Mouse (Mus musculus) embryonic facial prominence, embryonic 14.5 days (tissue): Measurements from ENCODE around the gene Rassf7. TPM values are rescaled to one million over a fixed set of nuclear protein-coding genes. Genes with fewer than 3 reads are reported as not detected.

Source experiments
- ATAC-seq: fragments of 200-750 bp; cut with Nextera tagmentation; 2 replicates; pipeline ENCODE4 v1.8.0; 2017; ENCODE audit warnings: low read depth, moderate number of reproducible peaks, moderate TSS enrichment
- DNase-seq: peaks from one replicate; pipeline ENCODE4 v3.0.0-alpha.2; 2015; ENCODE audit warnings: low spot score
- H3K27ac ChIP-seq: fragments of 300-500 bp; sonication (generic); replicated peaks from 2 replicates; pipeline ENCODE4 v1.5.1; 2014; ENCODE audit warnings: low read depth, mild to moderate bottlenecking, low read length, moderate library complexity
- H3K27me3 ChIP-seq: fragments of 300-500 bp; sonication (generic); replicated peaks from 2 replicates; pipeline ENCODE4 v1.6.1; 2014; ENCODE audit warnings: low read length; ENCODE audit not compliant: control insufficient read depth, insufficient read depth
- H3K36me3 ChIP-seq: fragments of 300-500 bp; sonication (generic); 2 replicates; pipeline ENCODE4 v1.6.1; 2014; ENCODE audit warnings: low read length, mixed read lengths; ENCODE audit not compliant: control insufficient read depth, insufficient read depth
- H3K4me1 ChIP-seq: fragments of 300-500 bp; sonication (generic); 2 replicates; pipeline ENCODE4 v1.6.1; 2014; ENCODE audit warnings: antibody characterized with exemption, low read length; ENCODE audit not compliant: control insufficient read depth, insufficient read depth
- H3K4me2 ChIP-seq: fragments of 300-500 bp; sonication (generic); 2 replicates; pipeline ENCODE4 v1.6.1; 2014; ENCODE audit warnings: low read depth, mild to moderate bottlenecking, low read length, moderate library complexity, mixed read lengths
- H3K4me3 ChIP-seq: fragments of 300-500 bp; sonication (generic); 2 replicates; pipeline ENCODE4 v1.5.1; 2014; ENCODE audit warnings: low read depth, mild to moderate bottlenecking, low read length
- H3K9ac ChIP-seq: fragments of 300-500 bp; sonication (generic); 2 replicates; pipeline ENCODE4 v1.6.1; 2014; ENCODE audit warnings: low read depth, mild to moderate bottlenecking, low read length, moderate library complexity, mixed read lengths
- H3K9me3 ChIP-seq: fragments of 300-500 bp; sonication (generic); 2 replicates; pipeline ENCODE4 v1.6.1; 2016; ENCODE audit warnings: low read length; ENCODE audit not compliant: control insufficient read depth
- WGBS: fragments of 180-500 bp; shearing (Covaris S2); extraction: QIAGEN DNeasy Blood & Tissue Kit; methylation state at CpG from one replicate; pipeline ENCODE4 v1.1.7; 2014; 5-methylcytosine and 5-hydroxymethylcytosine counted together
- polyA plus RNA-seq: library from polyadenylated mRNA; unstranded; fragments of >200 nt; fragmentation: Nextera tagmentation; extraction: Ambion mirVana; gene quantifications from 2 replicates; pipeline ENCODE4 v1.2.1, GENCODE M21; 2014

The Rassf7 gene
- polyA plus RNA-seq, 1 experiment from 2014 or later: 26.7 TPM

DNA sequence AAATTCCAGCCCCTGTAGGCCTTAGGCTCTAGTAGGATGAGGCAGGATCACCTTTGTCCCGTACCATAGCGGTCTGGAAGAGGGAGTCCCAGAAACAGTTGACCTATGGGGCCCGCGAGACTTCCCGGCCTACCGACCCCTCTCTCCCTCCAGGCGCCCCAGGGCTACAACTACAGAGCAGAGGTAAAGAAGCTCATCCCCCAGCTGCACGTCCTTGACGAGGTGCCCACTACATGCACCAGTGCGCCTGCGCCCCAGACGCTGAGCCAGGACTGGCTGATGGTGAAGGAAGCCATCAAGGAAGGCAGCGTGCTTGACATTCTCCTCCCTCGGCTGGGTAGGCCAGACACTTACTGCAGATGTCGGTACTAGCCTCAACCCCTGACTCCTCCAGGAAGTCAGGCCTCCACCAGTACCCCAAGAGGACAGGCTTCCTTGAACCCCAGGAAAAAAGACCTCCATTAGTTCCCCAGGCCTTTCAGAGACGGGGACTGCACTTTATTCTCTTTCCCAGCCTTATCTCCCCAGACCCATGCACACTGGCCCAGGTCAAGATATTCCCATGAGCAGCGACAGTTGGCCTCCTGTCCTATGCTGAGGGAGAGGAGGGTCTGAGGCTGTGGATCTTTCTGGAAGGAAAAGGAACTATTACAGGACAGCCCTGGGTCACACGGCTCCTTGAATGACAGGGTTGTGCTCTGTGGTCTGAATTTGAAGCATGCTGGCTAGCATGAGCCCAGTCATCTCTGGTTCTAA lies 9.3 kb upstream of the Rassf7 start:
- no peak overlapping the region for H3K9ac ChIP-seq
- no peaks in the 10 kb centered on the region for H3K4me1 ChIP-seq
- ATAC-seq: no peak
- no peak for DNase-seq
- H3K27ac ChIP-seq: no peak overlapping the region
- H3K4me2 ChIP-seq: no peak overlapping the region
- 89% methylated on average over 18 of the region's 18 CpGs for WGBS
- no peak overlapping the region for H3K4me3 ChIP-seq
- no peaks in the 10 kb centered on the region for H3K9me3 ChIP-seq
- no peaks in the 10 kb centered on the region for H3K36me3 ChIP-seq
- no peaks in the 10 kb centered on the region for H3K27me3 ChIP-seq

DNA sequence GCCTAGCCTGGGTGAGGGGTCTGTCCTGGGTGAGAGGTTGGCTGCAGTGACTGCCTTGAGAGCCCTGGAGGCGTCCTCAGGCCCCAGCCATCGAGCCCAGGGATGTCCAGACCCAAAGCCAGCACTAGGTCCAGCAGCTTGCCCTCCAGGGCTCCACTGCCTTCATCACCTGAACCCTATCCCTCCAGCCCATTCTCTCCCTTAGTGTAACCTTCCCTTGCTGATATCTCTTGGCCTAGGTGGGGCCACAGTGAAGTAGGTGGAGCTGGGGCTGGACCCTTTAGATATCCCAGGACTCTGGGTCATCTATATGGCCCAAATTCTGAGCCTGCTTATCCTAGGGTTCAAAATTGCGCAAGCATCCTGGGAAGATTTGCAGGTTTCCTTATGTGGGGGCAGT lies 6.1 kb upstream of the Rassf7 start:
- H3K27ac ChIP-seq: no peak overlapping the region
- no peaks in the 10 kb centered on the region for H3K9me3 ChIP-seq
- H3K9ac ChIP-seq: no peak overlapping the region
- no peak overlapping the region for H3K4me3 ChIP-seq
- H3K27me3 ChIP-seq: no peaks in the 10 kb centered on the region
- 79% methylated on average over 3 of the region's 3 CpGs for WGBS
- ATAC-seq (no peak), DNase-seq (no peak)
- no peaks in the 10 kb centered on the region for H3K36me3 ChIP-seq
- H3K4me1 ChIP-seq: no peaks in the 10 kb centered on the region
- no peak overlapping the region for H3K4me2 ChIP-seq

DNA sequence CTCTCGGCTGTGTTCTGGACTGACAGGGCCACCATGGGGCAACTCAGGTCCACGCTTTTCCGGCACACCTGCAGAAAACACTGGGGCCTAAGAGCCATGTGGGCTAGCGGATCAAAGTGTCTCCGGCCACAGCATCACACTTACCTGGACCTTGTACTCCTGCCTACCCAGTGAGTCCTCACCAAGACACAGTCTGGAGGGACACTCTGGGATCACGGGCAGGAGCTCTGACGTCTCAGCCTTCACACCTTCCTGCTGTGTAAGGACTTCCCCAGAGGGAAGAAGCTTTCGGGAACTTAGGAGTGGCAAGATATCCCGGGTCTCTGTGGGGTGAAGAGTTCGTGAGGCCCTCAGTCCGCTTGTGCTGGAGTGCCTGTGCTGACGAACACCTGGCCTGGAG lies 5.5 kb upstream of the Rassf7 start:
- WGBS: 78% methylated on average over 12 of the region's 12 CpGs

DNA sequence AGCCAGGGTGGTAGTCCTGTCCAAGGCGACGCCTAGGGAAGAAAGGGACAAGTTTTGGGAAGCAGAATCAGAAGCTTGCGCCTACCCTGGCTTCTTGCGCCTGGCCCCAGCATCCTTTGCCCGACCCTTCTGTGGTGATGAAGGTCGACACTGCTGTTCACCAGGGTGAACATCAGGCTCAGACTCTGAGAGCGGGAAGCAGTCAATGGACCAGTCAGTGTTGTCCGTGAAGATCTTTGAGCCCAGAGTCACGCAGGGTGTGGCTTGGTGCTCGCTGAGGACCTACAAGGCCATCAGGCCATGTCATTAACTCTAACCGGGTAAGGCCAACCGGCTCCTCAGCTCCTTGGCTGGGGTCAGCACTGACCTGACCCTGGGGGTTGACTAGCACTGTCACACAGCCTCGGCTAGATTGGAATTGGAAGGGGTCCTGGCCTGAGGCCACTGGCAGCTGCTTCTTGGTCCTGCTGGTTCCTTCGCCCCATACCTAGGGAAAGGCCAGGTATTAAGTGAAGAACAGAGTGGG lies 5.0 kb upstream of the Rassf7 start:
- H3K9me3 ChIP-seq: no peaks in the 10 kb centered on the region
- DNase-seq (no peak), ATAC-seq (no peak)
- H3K36me3 ChIP-seq: no peaks in the 10 kb centered on the region
- no peaks in the 10 kb centered on the region for H3K27me3 ChIP-seq
- no peak overlapping the region for H3K4me3 ChIP-seq
- no peak overlapping the region for H3K27ac ChIP-seq
- no peak overlapping the region for H3K9ac ChIP-seq
- 85% methylated on average over 13 of the region's 14 CpGs for WGBS
- no peaks in the 10 kb centered on the region for H3K4me1 ChIP-seq
- H3K4me2 ChIP-seq: no peak overlapping the region

More for the DNA sequence above, 5.5 kb upstream of the Rassf7 start:
- no peak overlapping the region for H3K9ac ChIP-seq
- H3K27ac ChIP-seq: no peak overlapping the region
- no peak for DNase-seq
- H3K4me3 ChIP-seq: no peak overlapping the region
- H3K36me3 ChIP-seq: no peaks in the 10 kb centered on the region
- H3K9me3 ChIP-seq: no peaks in the 10 kb centered on the region
- no peaks in the 10 kb centered on the region for H3K27me3 ChIP-seq
- no peak overlapping the region for H3K4me2 ChIP-seq
- no peak for ATAC-seq
- H3K4me1 ChIP-seq: no peaks in the 10 kb centered on the region

DNA sequence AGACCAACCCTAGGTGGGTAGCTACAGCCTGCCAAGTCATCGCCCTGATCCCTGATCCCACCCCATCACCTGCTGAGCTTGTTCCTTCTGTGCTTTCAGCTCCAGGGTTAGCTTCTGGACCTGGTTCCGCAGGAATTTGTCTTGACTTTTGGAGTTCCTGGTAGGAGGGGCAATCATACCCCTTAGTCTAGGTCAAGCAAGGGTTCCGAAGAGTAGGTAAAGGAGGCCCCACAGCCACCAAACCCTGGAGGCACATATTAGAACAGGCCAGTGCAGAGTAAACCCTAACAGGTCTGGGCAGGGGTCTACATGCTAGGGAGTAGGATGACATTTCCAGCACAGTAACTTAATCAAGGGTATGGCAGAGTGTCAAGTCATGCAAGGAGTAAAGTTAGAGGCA lies 2.5 kb upstream of the Rassf7 start:
- ATAC-seq (no peak), DNase-seq (no peak)
- Histone ChIP-seq H3K4me3 (no peak overlapping the region), H3K27ac (no peak overlapping the region), H3K9me3 (no peaks in the 10 kb centered on the region), H3K4me2 (no peak overlapping the region), H3K9ac (no peak overlapping the region), H3K36me3 (0 out of 2 replicates have a peak, but pooled peaks cover 2% of the 10 kb centered on the region), H3K27me3 (no peaks in the 10 kb centered on the region), H3K4me1 (peaks cover 2% of the 10 kb centered on the region; the same call in 1 of the 2 replicates)
- 78% methylated on average over 3 of the region's 3 CpGs for WGBS

DNA sequence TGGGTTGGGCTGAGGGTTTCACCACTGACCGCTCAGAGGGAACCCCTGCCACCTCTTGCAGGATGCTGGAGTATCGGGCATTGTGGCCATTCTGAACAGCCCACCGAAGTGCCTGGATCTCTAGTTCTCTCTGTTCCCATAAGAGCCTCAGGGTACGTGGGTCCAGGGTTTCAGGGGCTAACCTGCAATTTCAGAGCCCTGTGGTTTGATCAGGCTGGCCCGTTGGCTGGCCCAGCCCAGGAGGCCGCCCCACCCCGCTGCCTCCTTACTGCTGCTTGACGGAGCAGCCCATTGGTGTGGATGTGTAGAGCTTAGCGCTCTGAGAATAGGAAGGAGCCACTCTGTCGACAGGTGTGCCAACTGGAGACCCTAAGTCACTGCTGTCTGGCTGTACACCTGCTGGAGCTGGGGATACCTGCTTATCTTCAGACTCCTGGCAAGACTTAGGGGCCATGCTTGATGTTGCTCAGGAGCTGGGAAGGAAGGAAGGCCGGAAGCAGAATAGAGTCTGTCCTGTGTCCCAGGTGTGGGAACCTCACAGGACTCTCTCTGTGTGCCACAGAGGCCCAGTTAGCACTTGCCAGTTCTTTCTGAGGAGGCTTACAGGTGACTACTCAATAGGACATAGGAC lies 1.9 kb upstream of the Rassf7 start, which contains the start of gene Lmntd2:
TSS of gene Lmntd2 (minus strand) at position 476 of the 631 bp plus-strand sequence.
- DNase-seq: no peak
- no peak for ATAC-seq
- 0 out of 2 replicates have a peak, but pooled peaks cover 8% of the 10 kb centered on the region for H3K36me3 ChIP-seq
- H3K9ac ChIP-seq: 0 out of 2 replicates have a peak within 1 kb of the TSS, but pooled peaks have one; percentile 71
- H3K4me2 ChIP-seq: peak within 1 kb of the TSS; percentile 69
- WGBS: 90% methylated on average over 11 of the region's 11 CpGs
- H3K9me3 ChIP-seq: no peaks in the 10 kb centered on the region
- H3K4me1 ChIP-seq: peaks cover 2% of the 10 kb centered on the region; the same call in 1 of the 2 replicates
- peak within 1 kb of the TSS; percentile 54 for H3K4me3 ChIP-seq
- H3K27ac ChIP-seq: peak within 1 kb of the TSS; percentile 86
- no peaks in the 10 kb centered on the region for H3K27me3 ChIP-seq

DNA sequence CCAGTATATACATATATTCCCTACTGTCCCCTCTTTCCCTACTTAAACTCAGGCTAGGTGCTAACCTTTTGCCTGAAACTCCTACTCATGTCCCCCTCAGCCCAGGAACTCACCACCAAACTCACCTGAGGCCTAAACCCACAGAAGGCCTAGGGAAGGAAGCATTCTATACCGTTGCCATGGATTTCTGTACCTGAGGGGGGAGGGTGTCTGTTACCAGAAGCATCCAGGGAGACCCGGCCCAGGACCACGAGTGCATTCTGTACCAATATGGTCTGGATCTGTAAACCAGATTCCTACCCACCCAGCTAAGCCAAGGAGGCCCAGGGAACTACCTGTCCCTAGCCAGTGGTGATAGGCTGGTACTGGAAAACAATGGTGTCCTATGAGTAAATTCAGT lies 1.4 kb upstream of the Rassf7 start:
- Histone ChIP-seq H3K4me2 (no peak overlapping the region), H3K4me1 (peaks cover 2% of the 10 kb centered on the region; the same call in 1 of the 2 replicates), H3K27ac (no peak overlapping the region), H3K36me3 (0 out of 2 replicates have a peak, but pooled peaks cover 10% of the 10 kb centered on the region), H3K27me3 (no peaks in the 10 kb centered on the region), H3K9ac (no peak overlapping the region), H3K4me3 (no peak overlapping the region), H3K9me3 (no peaks in the 10 kb centered on the region)
- 59% methylated on average over 3 of the region's 3 CpGs for WGBS
- DNase-seq: no peak
- no peak for ATAC-seq

DNA sequence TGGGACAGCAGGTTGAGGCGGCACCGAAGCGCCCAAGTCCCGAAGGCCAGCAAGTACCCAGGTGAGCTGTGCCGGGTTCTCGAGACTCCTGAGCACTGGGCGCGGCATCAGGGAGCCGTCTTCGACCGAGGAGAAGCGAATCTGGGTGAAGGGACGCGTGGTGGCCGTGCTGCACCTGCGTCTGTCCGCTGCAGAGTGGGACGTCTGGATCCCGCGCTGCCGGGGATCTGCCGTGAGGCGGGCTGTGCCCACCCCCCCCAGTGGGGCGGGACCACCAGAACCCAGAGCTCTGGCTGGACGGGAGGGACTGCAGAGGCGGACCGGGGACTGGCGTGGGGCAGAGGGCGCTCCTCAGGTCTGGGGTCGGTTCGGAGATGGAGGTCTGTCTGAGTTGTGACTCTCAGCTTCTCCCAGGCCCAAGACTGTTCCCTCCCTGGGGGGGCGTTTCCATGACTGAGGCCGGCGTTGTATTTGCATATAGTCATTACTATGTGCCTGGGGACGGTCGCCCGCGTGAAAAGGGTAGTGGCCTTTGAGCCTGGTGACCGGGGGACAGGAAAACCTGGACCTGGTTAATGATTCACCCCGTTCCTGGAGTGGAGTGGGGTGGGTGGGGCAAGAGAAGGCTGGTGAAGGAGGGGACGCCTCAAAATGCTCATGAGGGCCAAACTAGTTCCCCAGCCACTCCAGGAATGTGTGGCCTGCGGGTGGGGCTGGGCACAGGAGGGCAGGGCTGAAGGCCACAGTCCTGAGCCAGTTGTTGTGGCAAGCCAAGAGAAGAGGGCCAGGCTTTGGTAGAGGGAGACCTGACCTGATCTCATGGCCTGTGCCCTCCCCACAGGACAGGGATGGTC lies 447 bp downstream of the Rassf7 start:
- 1% methylated on average over 24 of the region's 42 CpGs for WGBS
- ATAC-seq: peak; percentile 66
- DNase-seq: no peak
- Histone ChIP-seq H3K36me3 (peaks cover 10% of the 10 kb centered on the region; the same call in 1 of the 2 replicates), H3K27ac (peak overlapping the region; percentile 53), H3K4me3 (peak overlapping the region; percentile 54), H3K27me3 (no peaks in the 10 kb centered on the region), H3K4me2 (peak overlapping the region; percentile 69), H3K9ac (peak overlapping the region; percentile 63), H3K9me3 (no peaks in the 10 kb centered on the region), H3K4me1 (peaks cover 11% of the 10 kb centered on the region; the same call in 1 of the 2 replicates)
